8 mouse cellular contexts compared by ENCODE assay signal in the genomic region with DNA sequence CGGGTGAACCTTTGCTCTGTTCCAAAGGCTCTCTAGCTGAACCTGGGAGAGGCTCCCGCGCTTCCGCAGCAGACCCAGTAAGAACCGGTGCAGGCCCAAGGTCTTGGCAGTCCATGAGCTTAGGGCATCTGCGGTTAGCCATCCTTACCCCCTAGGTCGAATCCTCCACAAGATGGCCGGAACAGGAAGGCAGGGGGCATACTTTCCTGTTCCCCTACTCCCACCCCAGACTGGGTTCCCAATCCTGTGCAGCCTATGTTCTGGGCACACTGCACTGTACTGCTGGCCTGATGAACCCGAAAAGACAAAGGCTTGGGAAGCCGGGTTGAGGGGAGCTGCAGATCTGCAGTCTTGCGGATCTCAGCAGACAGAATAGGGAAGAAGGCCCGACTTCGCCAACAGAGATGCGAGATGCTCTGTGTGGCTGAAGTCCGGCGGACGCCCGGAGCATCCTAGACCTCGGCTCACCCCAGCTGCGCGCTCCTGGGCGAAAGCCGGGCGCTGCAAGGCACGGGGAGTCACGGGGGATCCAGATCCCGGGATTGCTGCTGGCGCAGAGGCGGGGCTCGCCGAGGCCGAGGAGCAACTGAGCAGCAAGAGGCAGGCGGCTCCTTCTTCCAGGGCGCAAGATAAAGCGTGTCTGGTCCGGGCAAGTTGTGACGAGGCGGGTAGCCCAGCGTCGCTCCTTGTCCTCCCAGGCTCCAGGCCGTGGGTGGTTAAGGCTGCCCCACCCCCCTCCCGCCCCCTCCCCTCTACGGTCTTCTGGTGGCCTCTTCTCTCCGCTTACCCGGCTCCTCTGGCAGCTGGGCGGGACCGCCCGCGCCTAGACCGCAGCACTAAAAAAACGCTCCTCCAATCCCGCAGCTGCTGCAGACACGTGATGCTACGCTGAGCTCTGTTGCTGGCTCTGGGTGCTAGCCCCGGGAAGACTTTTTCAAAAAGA. TPM values are rescaled to one million over a fixed set of nuclear protein-coding genes. Genes with fewer than 3 reads are reported as not detected.
DNase-seq lines count a peak whose midpoint lies in the region; ATAC-seq and TF ChIP-seq lines count a peak whose summit lies in the region.

A gene (minus strand): TSS at position 788 of the 943 bp plus-strand sequence.

- H3K4me1 ChIP-seq in embryonic fibroblast, embryonic 13.5 days (ENCODE audit: control insufficient read depth, insufficient read depth, low read length): peaks cover 3% of the 10 kb centered on the region
- peaks cover 25% of the 10 kb centered on the region for H3K4me1 ChIP-seq in heart, embryonic 12.5 days (replicated peaks)
- peaks cover 30% of the 10 kb centered on the region for H3K4me1 ChIP-seq in kidney, embryonic 16.5 days (ENCODE audit: insufficient read depth, low read length)
- H3K4me1 ChIP-seq in liver, embryonic 11.5 days (replicated peaks; ENCODE audit: control insufficient read depth, insufficient read depth, low read length): peaks cover 11% of the 10 kb centered on the region

- peaks cover 20% of the 10 kb centered on the region; the same call in 1 of the 2 replicates for H3K27me3 ChIP-seq in heart, embryonic 12.5 days (replicated peaks)
- H3K27me3 ChIP-seq in kidney, embryonic 16.5 days (ENCODE audit: insufficient read depth, low read length): peaks cover 5% of the 10 kb centered on the region; the same call in 1 of the 2 replicates
- H3K27me3 ChIP-seq in liver, embryonic 11.5 days (replicated peaks; ENCODE audit: control insufficient read depth, insufficient read depth, low read length): peaks cover 62% of the 10 kb centered on the region

- peak; percentile 87 for DNase-seq in CD4-positive helper T cell, adult 2 months (ENCODE audit: low read depth, low spot score)
- no peak for DNase-seq in adrenal gland, postnatal 4 days (ENCODE audit: low spot score in 2 of 2)
- DNase-seq in liver, embryonic 11.5 days (ENCODE audit: low spot score): peak; percentile 65
- DNase-seq in naive thymus-derived CD4-positive, alpha-beta T cell, adult 2 months (ENCODE audit: low read depth): peak; percentile 82
- DNase-seq in thymus, adult 18-20 months: peak; percentile 64 to 69

- TF ChIP-seq CTCF in embryonic fibroblast, embryonic 13.5 days (IDR thresholded peaks at IDR 0.05; ENCODE audit: borderline replicate concordance, insufficient read depth, low read length): no peak

- peak within 1 kb of the TSS; percentile 76 for H3K4me3 ChIP-seq in embryonic fibroblast, embryonic 13.5 days (ENCODE audit: insufficient read depth, low read length)
- H3K4me3 ChIP-seq in heart, embryonic 12.5 days: peak within 1 kb of the TSS; percentile 62
- peak within 1 kb of the TSS; percentile 67 for H3K4me3 ChIP-seq in kidney, embryonic 16.5 days (ENCODE audit: low read length)
- H3K4me3 ChIP-seq in liver, embryonic 11.5 days (ENCODE audit: low read depth, low read length): peak within 1 kb of the TSS; percentile 54

- H3K4me2 ChIP-seq in heart, embryonic 12.5 days: peak within 1 kb of the TSS; percentile 89
- peak within 1 kb of the TSS; percentile 80 for H3K4me2 ChIP-seq in kidney, embryonic 16.5 days (replicated peaks; ENCODE audit: low read depth, low read length)
- H3K4me2 ChIP-seq in liver, embryonic 11.5 days: peak within 1 kb of the TSS; percentile 75

- 1% methylated on average over 54 of the region's 55 CpGs for WGBS in heart, embryonic 12.5 days
- under 1% methylated on average over 52 of the region's 55 CpGs for WGBS in kidney, embryonic 16.5 days
- WGBS in liver, embryonic 11.5 days: 2% methylated on average over 55 of the region's 55 CpGs

- peak; percentile 83 for ATAC-seq in heart, embryonic 12.5 days (ENCODE audit: insufficient number of reproducible peaks, low FRiP score)
- peak; percentile 94 for ATAC-seq in kidney, embryonic 16.5 days (ENCODE audit: low FRiP score, low TSS enrichment)
- ATAC-seq in liver, embryonic 11.5 days (replicated peaks; ENCODE audit: low FRiP score): peak; percentile 61

- no peaks in the 10 kb centered on the region for H3K36me3 ChIP-seq in heart, embryonic 12.5 days
- H3K36me3 ChIP-seq in kidney, embryonic 16.5 days (ENCODE audit: insufficient read depth, low read length): 0 out of 2 replicates have a peak, but pooled peaks cover 3% of the 10 kb centered on the region
- H3K36me3 ChIP-seq in liver, embryonic 11.5 days (ENCODE audit: control insufficient read depth, insufficient read depth, low read length): no peaks in the 10 kb centered on the region

- no peaks in the 10 kb centered on the region for H3K9me3 ChIP-seq in heart, embryonic 12.5 days (replicated peaks)
- no peaks in the 10 kb centered on the region for H3K9me3 ChIP-seq in kidney, embryonic 16.5 days (ENCODE audit: low read length)
- no peaks in the 10 kb centered on the region for H3K9me3 ChIP-seq in liver, embryonic 11.5 days (ENCODE audit: control insufficient read depth, low read length)

- peak; percentile 53; the same call in 1 of the 2 replicates for TF ChIP-seq POLR2A in embryonic fibroblast, embryonic 13.5 days (IDR thresholded peaks at IDR 0.05; ENCODE audit: low read depth, low read length)

- H3K9ac ChIP-seq in heart, embryonic 12.5 days: peak within 1 kb of the TSS; percentile 76
- peak within 1 kb of the TSS; percentile 80 for H3K9ac ChIP-seq in kidney, embryonic 16.5 days (replicated peaks; ENCODE audit: low read length)
- peak within 1 kb of the TSS; percentile 51 for H3K9ac ChIP-seq in liver, embryonic 11.5 days (ENCODE audit: low read depth, low read length)

- H3K27ac ChIP-seq in embryonic fibroblast, embryonic 13.5 days (ENCODE audit: insufficient read depth, low read length): peak within 1 kb of the TSS; percentile 82
- H3K27ac ChIP-seq in heart, embryonic 12.5 days (ENCODE audit: poor library complexity, severe bottlenecking): peak within 1 kb of the TSS; percentile 42
- peak within 1 kb of the TSS; percentile 74 for H3K27ac ChIP-seq in kidney, embryonic 16.5 days (ENCODE audit: low read length)
- H3K27ac ChIP-seq in liver, embryonic 11.5 days (ENCODE audit: low read depth, low read length): peak within 1 kb of the TSS; percentile 53; the same call in 1 of the 2 replicates

RNA-seq across cellular contexts. Expression of the gene that starts here (rescaled TPM):
- total RNA-seq in adrenal gland, postnatal 4 days (2021): 10 to 100 TPM; 31.1 to 32.0 TPM
- 42.5 and 54.6 TPM in 2 replicates for polyA plus RNA-seq in embryonic fibroblast, embryonic 13.5 days (2011; ENCODE audit: insufficient read length, low read depth, missing spikeins)
- polyA plus RNA-seq in heart, embryonic 12.5 days (2016; fragmentation: Nextera tagmentation; extraction: Ambion mirVana): 9.3 and 10.1 TPM in 2 replicates
- polyA plus RNA-seq in kidney, embryonic 16.5 days (2015; fragmentation: Nextera tagmentation; extraction: Ambion mirVana): 15.8 and 18.6 TPM in 2 replicates
- polyA plus RNA-seq in liver, embryonic 11.5 days (2014; fragmentation: Nextera tagmentation; extraction: Ambion mirVana): 7.2 and 7.8 TPM in 2 replicates

Comparison
In these comparisons a context has a peak if more than half of its experiments do, and no peak if none do; other contexts are left out.
1. DNase-seq: peak in CD4-positive helper T cell, adult 2 months (single experiment), liver, embryonic 11.5 days (single experiment), naive thymus-derived CD4-positive, alpha-beta T cell, adult 2 months (single experiment) and thymus, adult 18-20 months (2 of 2); none in adrenal gland, postnatal 4 days (0 of 2).
2. Peak in every context shown above with its lines, with median percentiles within 50 percentile points of each other: H3K27ac ChIP-seq, H3K4me3 ChIP-seq, ATAC-seq, H3K4me2 ChIP-seq and H3K9ac ChIP-seq.